Mouse (Mus musculus) heart, adult 2 months (tissue): ENCODE data around the gene Mreg.

ENCODE experiments used
- CTCF ChIP-seq: fragments of 200-600 bp; IDR thresholded peaks from 2 replicates; pipeline ENCODE4 v1.8.1; 2022; ENCODE audit warnings: antibody characterized with exemption, mild to moderate bottlenecking, moderate library complexity
- EP300 ChIP-seq: fragments of 200-500 bp; IDR thresholded peaks from 2 replicates; pipeline ENCODE4 v1.6.1; 2011; ENCODE audit warnings: low read depth, low read length, control low read depth; ENCODE audit not compliant: insufficient read depth
- POLR2A ChIP-seq: fragments of 200-500 bp; IDR thresholded peaks from 2 replicates; pipeline ENCODE4 v1.6.1; 2011; ENCODE audit warnings: mild to moderate bottlenecking, low read depth, low read length, control low read depth; ENCODE audit not compliant: insufficient read depth

- no peak for TF ChIP-seq CTCF
- TF ChIP-seq POLR2A, result no peak
- TF ChIP-seq EP300, result no peak
Observed at GRCm38 (mm10) chr1:72237007-72237775, 25.1 kb upstream of the Mreg start.
